Mouse (Mus musculus) midbrain, embryonic 13.5 days (tissue): ENCODE results near the gene Rit1. TPM values are rescaled to one million over a fixed set of nuclear protein-coding genes. Genes with fewer than 3 reads are reported as not detected.
A peak's percentile ranks its signal among the peaks of the same experiment; 100 is the strongest.
"Not testable (repeated sequence)": the region's sequence is repeated elsewhere in the genome, so short reads cannot be mapped to it uniquely, and the experiment has no call there.

Experiments
- ATAC-seq: fragments of 200-750 bp; cut with Nextera tagmentation; 2 replicates; pipeline ENCODE4 v1.8.0; 2017; ENCODE audit warnings: mild to moderate bottlenecking, moderate TSS enrichment, moderate library complexity
- H3K27ac ChIP-seq: fragments of 300-500 bp; sonication (generic); 2 replicates; pipeline ENCODE4 v1.5.1; 2015; ENCODE audit warnings: inconsistent platforms, mild to moderate bottlenecking, moderate library complexity
- H3K27me3 ChIP-seq: fragments of 300-500 bp; sonication (generic); 2 replicates; pipeline ENCODE4 v1.6.1; 2015; ENCODE audit warnings: mild to moderate bottlenecking, inconsistent platforms
- H3K36me3 ChIP-seq: fragments of 300-500 bp; sonication (generic); 2 replicates; pipeline ENCODE4 v1.6.1; 2015; ENCODE audit warnings: mild to moderate bottlenecking, inconsistent platforms
- H3K4me1 ChIP-seq: fragments of 300-500 bp; sonication (generic); replicated peaks from 2 replicates; pipeline ENCODE4 v1.6.1; 2015; ENCODE audit warnings: inconsistent platforms
- H3K4me2 ChIP-seq: fragments of 300-500 bp; sonication (generic); replicated peaks from 2 replicates; pipeline ENCODE4 v1.6.1; 2015; ENCODE audit warnings: moderate library complexity, mild to moderate bottlenecking, inconsistent platforms
- H3K4me3 ChIP-seq: fragments of 300-500 bp; sonication (generic); replicated peaks from 2 replicates; pipeline ENCODE4 v1.5.1; 2015; ENCODE audit warnings: mild to moderate bottlenecking, inconsistent platforms
- H3K9ac ChIP-seq: fragments of 300-500 bp; sonication (generic); replicated peaks from 2 replicates; pipeline ENCODE4 v1.6.1; 2015; ENCODE audit warnings: mild to moderate bottlenecking, inconsistent platforms
- H3K9me3 ChIP-seq: fragments of 300-500 bp; sonication (generic); 2 replicates; pipeline ENCODE4 v1.6.1; 2016; ENCODE audit warnings: mild to moderate bottlenecking, inconsistent platforms
- WGBS: fragments of 180-500 bp; shearing (Covaris S2); methylation state at CpG from one replicate; pipeline ENCODE4 v1.1.7; 2015; 5-methylcytosine and 5-hydroxymethylcytosine counted together
- polyA plus RNA-seq: library from polyadenylated mRNA; unstranded; fragments of >200 nt; fragmentation: Nextera tagmentation; extraction: Ambion mirVana; gene quantifications from 2 replicates; pipeline ENCODE4 v1.2.1, GENCODE M21; 2015

Gene Rit1
- polyA plus RNA-seq, 1 experiment from 2014 or later = 52.1 TPM

DNA sequence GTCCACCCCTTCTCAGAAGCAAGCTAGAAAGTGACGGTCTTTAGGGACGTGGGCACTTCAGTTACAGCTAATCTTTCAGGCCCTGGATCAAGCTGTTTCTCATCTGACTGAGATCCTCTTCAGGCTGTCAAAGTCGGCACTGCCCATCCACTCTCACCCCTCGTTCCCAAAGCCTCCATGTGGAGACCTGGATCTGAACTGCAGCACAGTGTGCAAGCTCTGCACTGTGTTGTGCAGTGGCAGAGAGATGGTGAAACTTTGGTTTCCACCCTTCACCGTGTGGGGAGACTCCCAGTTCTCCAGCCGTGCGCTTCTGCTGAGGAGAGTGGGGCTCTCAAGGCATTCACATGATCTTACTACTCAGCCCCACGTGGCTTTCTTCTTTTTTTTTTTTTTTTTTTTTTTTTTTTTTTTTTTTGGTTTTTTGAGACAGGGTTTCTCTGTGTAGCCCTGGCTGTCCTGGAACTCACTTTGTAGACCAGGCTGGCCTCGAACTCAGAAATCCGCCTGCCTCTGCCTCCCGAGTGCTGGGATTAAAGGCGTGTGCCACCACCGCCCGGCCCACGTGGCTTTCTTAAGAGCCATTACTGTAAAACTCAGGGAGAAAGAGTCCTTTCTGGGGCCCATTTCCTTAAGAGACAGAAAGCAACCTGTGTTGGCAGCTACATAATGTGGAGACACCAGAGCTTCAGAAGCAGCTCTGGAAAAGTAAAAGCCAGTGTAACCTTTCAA lies 29.7 kb downstream of the Rit1 start:
- peaks cover 17% of the 10 kb centered on the region for H3K9me3 ChIP-seq
- WGBS = 97% methylated on average over 15 of the region's 15 CpGs
- H3K4me3 ChIP-seq = no peak overlapping the region
- no peak overlapping the region for H3K9ac ChIP-seq
- H3K27ac ChIP-seq = no peak overlapping the region
- H3K36me3 ChIP-seq = peaks cover 91% of the 10 kb centered on the region
- no peaks in the 10 kb centered on the region for H3K27me3 ChIP-seq
- H3K4me2 ChIP-seq = no peak overlapping the region
- ATAC-seq = no peak
- no peaks in the 10 kb centered on the region for H3K4me1 ChIP-seq

DNA sequence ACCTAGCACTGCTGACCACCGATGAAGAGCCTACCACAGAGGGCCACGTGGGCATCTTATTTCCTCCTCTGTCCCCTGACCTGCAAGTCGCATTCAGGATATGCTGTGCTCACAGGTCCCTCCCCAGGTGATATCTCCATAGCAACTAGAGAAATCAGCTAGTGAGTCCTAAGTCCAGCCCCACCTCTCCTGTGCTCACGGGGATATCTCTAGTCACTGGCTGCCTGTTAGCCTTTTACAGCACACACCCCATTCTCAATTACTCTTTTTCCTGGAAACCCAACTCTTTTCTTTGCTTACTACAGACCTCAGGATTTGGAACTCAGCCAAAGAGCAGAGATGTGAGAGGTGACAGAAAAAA lies 30.2 kb downstream of the Rit1 start:
- peaks cover 17% of the 10 kb centered on the region for H3K9me3 ChIP-seq
- no peaks in the 10 kb centered on the region for H3K4me1 ChIP-seq
- H3K4me2 ChIP-seq = no peak overlapping the region
- H3K9ac ChIP-seq = no peak overlapping the region
- 93% methylated on average over 4 of the region's 4 CpGs for WGBS
- peaks cover 91% of the 10 kb centered on the region for H3K36me3 ChIP-seq
- no peaks in the 10 kb centered on the region for H3K27me3 ChIP-seq
- no peak overlapping the region for H3K27ac ChIP-seq
- no peak for ATAC-seq
- no peak overlapping the region for H3K4me3 ChIP-seq

DNA sequence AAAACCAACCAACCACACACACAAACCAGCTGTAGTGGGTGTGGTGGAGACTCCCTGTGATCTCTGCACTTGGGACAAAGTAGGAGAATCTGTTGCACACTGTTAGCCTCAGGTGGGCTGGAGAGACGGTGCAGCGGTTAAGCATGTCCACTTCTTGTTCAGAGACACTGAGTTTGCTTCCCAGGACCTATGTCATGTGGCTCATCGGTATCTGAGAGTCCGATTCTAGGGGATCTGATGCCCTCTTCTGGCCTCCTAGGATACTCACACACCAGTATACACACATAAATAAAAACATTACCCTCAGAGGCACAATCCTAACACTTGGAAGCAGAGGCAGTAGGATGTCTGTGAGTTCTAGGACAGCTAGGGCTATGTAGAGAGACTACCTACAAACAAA lies 37.6 kb downstream of the Rit1 start:
- Histone ChIP-seq H3K36me3 (peaks cover 80% of the 10 kb centered on the region), H3K4me1 (peaks cover 47% of the 10 kb centered on the region), H3K9ac (no peak overlapping the region), H3K27me3 (no peaks in the 10 kb centered on the region), H3K9me3 (no peaks in the 10 kb centered on the region), H3K4me2 (no peak overlapping the region), H3K27ac (no peak overlapping the region), H3K4me3 (no peak overlapping the region)
- ATAC-seq = no peak
- WGBS = 77% methylated on average over 4 of the region's 4 CpGs

GRCm38 (mm10) chr3:88755541-88755940 lies 38.9 kb downstream of the Rit1 start:
- Histone ChIP-seq H3K4me3 (no peak overlapping the region), H3K27me3 (no peaks in the 10 kb centered on the region), H3K9ac (no peak overlapping the region), H3K27ac (no peak overlapping the region), H3K36me3 (peaks cover 81% of the 10 kb centered on the region), H3K4me2 (no peak overlapping the region), H3K9me3 (no peaks in the 10 kb centered on the region), H3K4me1 (peaks cover 56% of the 10 kb centered on the region)
- 82% methylated on average over 3 of the region's 3 CpGs for WGBS
- ATAC-seq = no peak

GRCm38 (mm10) chr3:88756276-88756675 lies 39.6 kb downstream of the Rit1 start:
- WGBS = 37% methylated on average over 4 of the region's 4 CpGs
- Histone ChIP-seq H3K4me1 (peaks cover 58% of the 10 kb centered on the region), H3K27ac (peak overlapping the region; percentile 92), H3K4me3 (no peak overlapping the region), H3K4me2 (peak overlapping the region; percentile 14; the same call in 1 of the 2 replicates), H3K9me3 (no peaks in the 10 kb centered on the region), H3K36me3 (peaks cover 82% of the 10 kb centered on the region), H3K9ac (peak overlapping the region; percentile 44; the same call in 1 of the 2 replicates), H3K27me3 (no peaks in the 10 kb centered on the region)
- ATAC-seq = no peak

DNA sequence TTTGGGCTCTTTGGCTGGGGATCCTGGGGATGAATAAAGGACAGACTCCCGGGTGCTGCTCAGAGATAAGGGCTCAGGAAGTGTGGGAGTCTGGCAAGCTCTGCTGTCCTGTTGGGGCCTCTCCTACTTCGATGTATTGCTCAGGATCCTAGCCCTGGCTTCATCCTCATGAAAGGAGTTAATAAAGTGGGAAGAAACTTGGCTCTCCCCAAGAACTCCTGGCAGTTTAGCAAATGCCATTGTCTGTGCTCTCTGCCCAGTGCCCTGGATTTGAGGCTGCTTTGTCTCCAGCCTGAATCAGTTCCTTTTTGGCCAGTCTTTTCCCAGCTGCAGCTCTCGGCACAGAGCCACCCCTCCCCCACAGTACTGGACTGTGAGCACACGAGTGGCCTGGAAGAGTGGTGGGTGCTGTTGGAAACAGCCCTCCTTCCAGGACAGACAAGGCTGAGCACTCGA lies 41.4 kb downstream of the Rit1 start:
- H3K9ac ChIP-seq = peak overlapping the region; percentile 62
- no peaks in the 10 kb centered on the region for H3K9me3 ChIP-seq
- H3K27ac ChIP-seq = peak overlapping the region; percentile 92
- peak overlapping the region; percentile 37 for H3K4me2 ChIP-seq
- H3K27me3 ChIP-seq = no peaks in the 10 kb centered on the region
- ATAC-seq = peak; percentile 90
- H3K36me3 ChIP-seq = peaks cover 82% of the 10 kb centered on the region
- peaks cover 72% of the 10 kb centered on the region for H3K4me1 ChIP-seq
- WGBS = 2% methylated on average over 5 of the region's 5 CpGs
- H3K4me3 ChIP-seq = peak overlapping the region; percentile 4

DNA sequence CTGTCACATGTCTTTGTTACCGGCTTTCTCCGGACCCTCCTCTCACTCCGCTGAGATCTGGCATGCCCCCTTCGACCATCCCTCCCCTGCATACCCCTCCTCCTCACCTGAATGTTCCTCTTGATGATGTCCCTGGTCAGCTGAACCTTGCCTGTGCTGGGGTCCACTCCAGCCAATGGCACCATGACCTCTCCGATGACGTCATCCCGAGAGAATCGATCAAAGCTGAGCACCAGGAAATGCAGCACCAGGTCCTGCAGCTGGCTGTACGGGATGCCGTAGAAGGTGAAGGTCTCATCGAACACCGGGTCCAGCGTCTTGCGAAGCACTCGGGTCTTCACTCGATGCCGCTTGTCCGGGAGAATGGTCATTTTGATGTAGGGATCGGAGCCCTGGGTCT lies 45.0 kb downstream of the Rit1 start:
- H3K27ac ChIP-seq = no peak overlapping the region

GRCm38 (mm10) chr3:88762401-88762831 lies 45.8 kb downstream of the Rit1 start:
- peaks cover 48% of the 10 kb centered on the region for H3K4me1 ChIP-seq
- peak overlapping the region; percentile 47; the same call in 1 of the 2 replicates for H3K27ac ChIP-seq
- no peaks in the 10 kb centered on the region for H3K27me3 ChIP-seq
- H3K4me2 ChIP-seq = no peak overlapping the region
- ATAC-seq = no peak
- H3K9me3 ChIP-seq = no peaks in the 10 kb centered on the region
- H3K9ac ChIP-seq = no peak overlapping the region
- peaks cover 72% of the 10 kb centered on the region for H3K36me3 ChIP-seq
- H3K4me3 ChIP-seq = no peak overlapping the region
- 49% methylated on average over 6 of the region's 6 CpGs for WGBS

More for the DNA sequence above, 45.0 kb downstream of the Rit1 start:
- peaks cover 56% of the 10 kb centered on the region for H3K4me1 ChIP-seq
- WGBS = 96% methylated on average over 19 of the region's 19 CpGs
- H3K9me3 ChIP-seq = no peaks in the 10 kb centered on the region
- no peak for ATAC-seq
- no peak overlapping the region for H3K4me2 ChIP-seq
- H3K9ac ChIP-seq = no peak overlapping the region
- no peaks in the 10 kb centered on the region for H3K27me3 ChIP-seq
- no peak overlapping the region for H3K4me3 ChIP-seq
- H3K36me3 ChIP-seq = peaks cover 79% of the 10 kb centered on the region

DNA sequence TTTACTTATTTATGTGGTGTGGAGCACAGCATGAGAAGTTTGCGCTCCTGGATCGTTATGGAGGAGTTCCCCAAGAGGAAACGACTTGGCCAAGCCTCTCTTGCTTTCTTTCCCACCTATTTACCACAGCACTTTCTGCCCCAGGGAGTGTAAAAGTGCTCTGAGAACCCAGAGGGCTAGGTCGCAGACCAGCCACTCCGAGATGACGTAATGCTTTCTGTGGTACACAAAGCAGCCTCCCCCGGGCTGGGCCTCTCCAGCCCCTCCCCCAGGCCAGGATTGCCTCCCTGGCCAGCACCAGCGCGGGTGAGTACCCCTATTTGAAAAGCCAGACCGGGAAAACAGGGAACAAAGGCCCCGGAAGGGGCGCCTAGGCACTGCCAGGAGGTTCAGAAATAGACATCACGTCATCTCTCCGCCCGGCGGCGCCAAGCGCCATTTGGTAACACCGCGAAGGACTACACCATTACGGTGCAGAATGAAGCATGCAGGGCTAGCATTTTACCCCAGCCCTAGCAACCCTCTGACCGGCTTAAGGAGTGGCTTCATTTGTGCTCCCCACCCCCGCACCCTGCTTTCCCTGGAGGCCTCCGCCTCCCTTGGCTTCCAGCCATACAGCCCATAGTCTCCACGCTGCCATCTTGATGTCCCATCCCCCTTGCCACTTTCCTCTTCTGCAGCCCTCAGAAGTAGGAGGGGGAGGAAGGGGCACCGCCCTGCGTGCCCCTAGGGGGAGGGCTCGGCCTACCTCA lies 54.7 kb downstream of the Rit1 start:
- peak overlapping the region; percentile 93 for H3K27ac ChIP-seq
- peak; percentile 83 for ATAC-seq
- not testable (repeated sequence) for H3K36me3 ChIP-seq, H3K27me3 ChIP-seq, H3K9me3 ChIP-seq, H3K4me1 ChIP-seq
- H3K4me3 ChIP-seq = peak overlapping the region; percentile 58
- peak overlapping the region; percentile 55 for H3K4me2 ChIP-seq
- H3K9ac ChIP-seq = peak overlapping the region; percentile 81
- WGBS = 2% methylated on average over 22 of the region's 28 CpGs

DNA sequence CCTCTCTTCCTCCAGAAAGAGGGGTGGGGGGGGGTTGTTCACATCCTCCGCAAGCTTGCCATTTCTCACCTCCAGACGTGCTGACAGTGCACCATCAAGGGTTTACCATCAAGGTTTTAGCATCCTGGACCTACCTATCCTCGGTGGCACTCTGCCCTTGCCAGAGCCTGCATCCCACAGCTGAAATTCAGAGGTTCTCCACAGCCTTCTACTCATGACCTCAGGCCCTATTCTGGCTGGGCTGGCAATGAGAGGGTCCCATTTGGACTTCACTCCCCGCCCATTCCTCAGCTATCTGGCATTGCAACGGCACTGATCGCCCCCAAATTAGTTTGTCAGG lies 55.3 kb downstream of the Rit1 start:
- 0% methylated on average over 3 of the region's 6 CpGs for WGBS
- H3K9me3 ChIP-seq, H3K36me3 ChIP-seq, H3K4me1 ChIP-seq, H3K27me3 ChIP-seq: not testable (repeated sequence)
- H3K9ac ChIP-seq = peak overlapping the region; percentile 81
- H3K4me2 ChIP-seq = peak overlapping the region; percentile 55
- peak; percentile 50 for ATAC-seq
- peak overlapping the region; percentile 58 for H3K4me3 ChIP-seq
- peak overlapping the region; percentile 93 for H3K27ac ChIP-seq

- Histone ChIP-seq H3K27ac (peak overlapping the region; percentile 54; the same call in 1 of the 2 replicates), H3K4me2 (peak overlapping the region; percentile 55), H3K4me3 (peak overlapping the region; percentile 58)
- H3K27me3 ChIP-seq, H3K9me3 ChIP-seq, H3K9ac ChIP-seq, H3K4me1 ChIP-seq, H3K36me3 ChIP-seq: not testable (repeated sequence)
- under 1% methylated on average over 19 of the region's 19 CpGs for whole genome bisulfite sequencing
- ATAC-seq = peak; percentile 86
Measured at GRCm38 (mm10) chr3:88772399-88772798, 55.8 kb downstream of the Rit1 start.

GRCm38 (mm10) chr3:88773163-88773562 lies 56.5 kb downstream of the Rit1 start:
- WGBS = 88% methylated on average over 6 of the region's 6 CpGs
- H3K27ac ChIP-seq, H3K4me2 ChIP-seq, H3K4me3 ChIP-seq, H3K36me3 ChIP-seq, ATAC-seq, H3K9me3 ChIP-seq, H3K27me3 ChIP-seq, H3K4me1 ChIP-seq, H3K9ac ChIP-seq: not testable (repeated sequence)
